Mouse (Mus musculus): ENCODE results near the gene Exoc6. TPM values are rescaled to one million over a fixed set of nuclear protein-coding genes. Genes with fewer than 3 reads are reported as not detected.

Exoc6 gene
- total and polyA plus RNA-seq, 3 experiments = 30.2 to 41.2 TPM; not detected in 1

- Histone ChIP-seq H3K4me1 (ENCODE audit: control insufficient read depth in 1 of 2, insufficient read depth in 2 of 2, low read length in 2 of 2) (0 out of 4 replicates have a peak, but pooled peaks cover 0 to 2% of the 10 kb centered on the region in 2 experiments), H3K9ac (ENCODE audit: control insufficient read depth, low read depth, low read length, poor library complexity, severe bottlenecking) (no peak overlapping the region), H3K36me3 (ENCODE audit: control insufficient read depth in 1 of 2, insufficient read depth in 2 of 2, low read length in 2 of 2) (peaks cover 0 to 2% of the 10 kb centered on the region in 2 experiments; a peak in 1 of 4 replicates), H3K9me3 (replicated peaks; ENCODE audit: insufficient read depth, low read length) (no peaks in the 10 kb centered on the region), H3K27ac (ENCODE audit: control insufficient read depth, low read depth, low read length) (no peak overlapping the region), H3K27me3 (ENCODE audit: control insufficient read depth in 1 of 2, insufficient read depth in 2 of 2, low read length in 2 of 2) (no peaks in the 10 kb centered on the region), H3K4me3 (ENCODE audit: control insufficient read depth in 1 of 2, insufficient read depth in 1 of 2, low read depth in 2 of 2, low read length in 2 of 2) (no peak overlapping the region), H3K79me2 (ENCODE audit: control insufficient read depth, insufficient read depth, low read length, poor library complexity) (no peaks in the 10 kb centered on the region)
- TF ChIP-seq TBP (IDR thresholded peaks at IDR 0.05; ENCODE audit: low read depth, low read length) (no peak), BHLHE40 (IDR thresholded peaks at IDR 0.05; ENCODE audit: borderline replicate concordance, low read depth, low read length) (no peak), POLR2AphosphoS5 (IDR thresholded peaks at IDR 0.05; ENCODE audit: borderline replicate concordance, low read depth, low read length) (no peak), KAT2A (conservative IDR thresholded peaks at IDR 0.05; ENCODE audit: low read depth, low read length) (no peak), SMC3 (IDR thresholded peaks at IDR 0.05; ENCODE audit: low read depth, low read length) (no peak), USF2 (IDR thresholded peaks at IDR 0.05; ENCODE audit: borderline replicate concordance in 1 of 2, insufficient read depth in 1 of 2, low read depth in 1 of 2, low read length in 2 of 2) (no peak), SIN3A (IDR thresholded peaks at IDR 0.05; ENCODE audit: low read length) (no peak), JUND (IDR thresholded peaks at IDR 0.05; ENCODE audit: low read depth, low read length) (no peak), NELFE (IDR thresholded peaks at IDR 0.05; ENCODE audit: low read depth, low read length) (no peak), ZMIZ1 (IDR thresholded peaks at IDR 0.05; ENCODE audit: low read depth, low read length) (no peak), POLR2AphosphoS2 (IDR thresholded peaks at IDR 0.05; ENCODE audit: low read length) (no peak), CHD1 (IDR thresholded peaks at IDR 0.05; ENCODE audit: low read depth, low read length) (no peak), EP300 (IDR thresholded peaks at IDR 0.05; ENCODE audit: low read depth in 1 of 2, low read length in 2 of 2) (no peak), MAX (IDR thresholded peaks at IDR 0.05; ENCODE audit: low read length) (no peak), ETS1 (IDR thresholded peaks at IDR 0.05; ENCODE audit: low read depth, low read length) (no peak), POLR2A (IDR thresholded peaks at IDR 0.05; ENCODE audit: control insufficient read depth in 1 of 2, insufficient read depth in 1 of 2, low read depth in 1 of 2, low read length in 2 of 2, poor library complexity in 1 of 2) (no peak), MXI1 (IDR thresholded peaks at IDR 0.05; ENCODE audit: low read depth, low read length) (no peak), MYC (IDR thresholded peaks at IDR 0.05; ENCODE audit: low read depth, low read length) (no peak), ZNF384 (IDR thresholded peaks at IDR 0.05; ENCODE audit: low read depth, low read length) (no peak)
- no peak for DNase-seq (ENCODE audit: low read depth, low spot score)
These were observed 148.3 kb downstream of the Exoc6 start for GRCm38 (mm10) chr19:37698273-37699160.

- no peak overlapping the region for H3K9ac ChIP-seq (ENCODE audit: control insufficient read depth, low read depth, low read length, poor library complexity, severe bottlenecking)
- H3K4me3 ChIP-seq (ENCODE audit: control insufficient read depth in 1 of 2, insufficient read depth in 1 of 2, low read depth in 2 of 2, low read length in 2 of 2) = no peak overlapping the region
- no peaks in the 10 kb centered on the region for H3K27me3 ChIP-seq (ENCODE audit: control insufficient read depth in 1 of 2, insufficient read depth in 2 of 2, low read length in 2 of 2)
- H3K9me3 ChIP-seq (replicated peaks; ENCODE audit: insufficient read depth, low read length) = no peaks in the 10 kb centered on the region
- TF ChIP-seq MAFK (IDR thresholded peaks at IDR 0.05; ENCODE audit: borderline replicate concordance, low read depth, low read length) (no peak), TCF12 (IDR thresholded peaks at IDR 0.05; ENCODE audit: low read depth, low read length) (no peak), MYC (IDR thresholded peaks at IDR 0.05; ENCODE audit: low read depth, low read length) (no peak), UBTF (IDR thresholded peaks at IDR 0.05; ENCODE audit: borderline replicate concordance, insufficient read depth, low read depth, low read length) (no peak), NELFE (IDR thresholded peaks at IDR 0.05; ENCODE audit: low read depth, low read length) (no peak), MAZ (IDR thresholded peaks at IDR 0.05; ENCODE audit: low read depth, low read length) (no peak), USF1 (IDR thresholded peaks at IDR 0.05; ENCODE audit: low read depth, low read length) (no peak), MXI1 (IDR thresholded peaks at IDR 0.05; ENCODE audit: low read depth, low read length) (no peak), MAX (IDR thresholded peaks at IDR 0.05; ENCODE audit: low read length) (no peak), POLR2A (IDR thresholded peaks at IDR 0.05; ENCODE audit: control insufficient read depth in 1 of 2, insufficient read depth in 1 of 2, low read depth in 1 of 2, low read length in 2 of 2, poor library complexity in 1 of 2) (no peak), E2F4 (IDR thresholded peaks at IDR 0.05; ENCODE audit: borderline replicate concordance, low read depth, low read length) (no peak)
- H3K36me3 ChIP-seq (ENCODE audit: control insufficient read depth in 1 of 2, insufficient read depth in 2 of 2, low read length in 2 of 2) = peaks cover 0 to 2% of the 10 kb centered on the region in 2 experiments; a peak in 1 of 4 replicates
- H3K4me1 ChIP-seq (ENCODE audit: control insufficient read depth in 1 of 2, insufficient read depth in 2 of 2, low read length in 2 of 2) = 0 out of 4 replicates have a peak, but pooled peaks cover 0 to 2% of the 10 kb centered on the region in 2 experiments
- DNase-seq (ENCODE audit: low read depth, low spot score) = no peak
- no peak overlapping the region for H3K27ac ChIP-seq (ENCODE audit: control insufficient read depth, low read depth, low read length)
- no peaks in the 10 kb centered on the region for H3K79me2 ChIP-seq (ENCODE audit: control insufficient read depth, insufficient read depth, low read length, poor library complexity)
These were observed 149.5 kb downstream of the Exoc6 start for GRCm38 (mm10) chr19:37699711-37700110.
